Mouse (Mus musculus): ENCODE measurements around the gene Vps26c. TPM values are rescaled to one million over a fixed set of nuclear protein-coding genes. Genes with fewer than 3 reads are reported as not detected.

Gene Vps26c
- polyA plus RNA-seq, 1 experiment from 2014 or later = 42.3 TPM

DNA sequence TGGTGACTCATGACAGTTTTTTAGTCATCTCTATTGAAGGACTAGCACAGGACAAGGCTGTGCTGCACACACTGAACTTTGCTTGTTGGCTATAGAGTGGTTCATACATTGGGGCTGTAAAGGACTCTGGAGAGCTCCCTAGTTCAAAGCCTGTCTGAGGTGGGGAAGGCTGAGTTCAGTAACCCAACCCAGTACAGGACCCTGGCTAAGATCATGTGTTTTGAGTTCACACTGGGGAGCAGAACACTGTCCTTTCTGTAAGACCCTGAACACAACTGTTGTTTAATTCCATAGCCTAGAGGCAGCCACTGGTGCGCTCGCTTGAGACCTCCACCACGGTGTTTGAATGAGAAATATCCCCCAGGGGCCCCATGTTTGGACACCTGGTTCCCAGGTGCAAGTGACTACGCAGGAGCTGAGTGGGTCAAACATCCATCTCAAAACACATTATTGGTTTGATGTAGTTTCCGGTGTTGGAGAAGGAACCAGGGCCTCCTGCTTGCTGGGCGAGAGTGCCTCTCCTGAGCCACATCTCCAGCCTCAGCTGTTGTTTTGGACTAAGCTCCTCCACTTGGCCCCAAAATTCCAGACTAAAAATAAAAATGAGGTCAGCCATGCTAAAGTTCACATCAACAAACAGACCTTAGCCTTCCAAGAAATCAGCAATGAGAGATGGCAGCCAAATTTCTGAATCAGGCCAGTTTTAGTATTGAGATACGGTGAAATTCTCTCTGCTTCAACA, 10.0 kb upstream of the Vps26c start:
- Histone ChIP-seq H3K36me3 (ENCODE audit: insufficient read depth, low read length) (no peaks in the 10 kb centered on the region), H3K27me3 (ENCODE audit: insufficient read depth, low read length) (no peaks in the 10 kb centered on the region), H3K27ac (0 out of 2 replicates have a peak overlapping the region, but pooled peaks have one; percentile 47), H3K4me2 (ENCODE audit: low read length) (no peak overlapping the region), H3K4me3 (replicated peaks; ENCODE audit: low read depth, low read length) (no peak overlapping the region), H3K4me1 (replicated peaks; ENCODE audit: insufficient read depth, low read length) (0 out of 2 replicates have a peak, but pooled peaks cover 4% of the 10 kb centered on the region), H3K9me3 (replicated peaks; ENCODE audit: low read length) (no peaks in the 10 kb centered on the region), H3K9ac (ENCODE audit: low read depth, low read length) (no peak overlapping the region)
- DNase-seq (ENCODE audit: low spot score) = peak; percentile 58
- 48% methylated on average over 7 of the region's 7 CpGs for WGBS
- no peak for TF ChIP-seq CTCF (IDR thresholded peaks at IDR 0.05; ENCODE audit: low read depth)
- no peak for ATAC-seq (replicated peaks; ENCODE audit: low FRiP score, low read depth)

DNA sequence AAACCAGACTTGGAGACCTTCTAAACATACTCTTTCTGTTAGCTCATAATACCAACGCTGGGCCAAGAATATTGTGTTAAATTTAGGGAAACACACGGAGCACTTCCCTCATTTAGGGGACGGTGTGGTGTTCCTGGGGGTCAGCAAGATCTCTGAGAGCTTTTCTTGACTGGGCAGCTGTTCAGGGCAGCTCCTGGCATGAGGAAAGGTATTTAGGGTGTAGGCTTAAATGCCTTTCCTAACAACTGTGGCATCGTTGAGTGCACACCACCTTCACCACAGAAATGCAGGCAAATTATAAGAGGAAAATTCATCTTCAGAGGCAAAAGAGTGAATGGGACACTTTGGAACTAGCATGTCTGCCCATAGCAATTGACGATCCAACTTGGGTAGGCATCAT, 9.1 kb upstream of the Vps26c start:
- Histone ChIP-seq H3K9ac (ENCODE audit: low read depth, low read length) (no peak overlapping the region), H3K36me3 (ENCODE audit: insufficient read depth, low read length) (no peaks in the 10 kb centered on the region), H3K4me1 (replicated peaks; ENCODE audit: insufficient read depth, low read length) (0 out of 2 replicates have a peak, but pooled peaks cover 4% of the 10 kb centered on the region), H3K9me3 (replicated peaks; ENCODE audit: low read length) (no peaks in the 10 kb centered on the region), H3K27ac (no peak overlapping the region), H3K4me3 (replicated peaks; ENCODE audit: low read depth, low read length) (no peak overlapping the region), H3K27me3 (ENCODE audit: insufficient read depth, low read length) (no peaks in the 10 kb centered on the region), H3K4me2 (ENCODE audit: low read length) (no peak overlapping the region)
- no peak for TF ChIP-seq CTCF (IDR thresholded peaks at IDR 0.05; ENCODE audit: low read depth)
- ATAC-seq (replicated peaks; ENCODE audit: low FRiP score, low read depth) (no peak), DNase-seq (ENCODE audit: low spot score) (no peak)
- 89% methylated on average over 5 of the region's 5 CpGs for WGBS

DNA sequence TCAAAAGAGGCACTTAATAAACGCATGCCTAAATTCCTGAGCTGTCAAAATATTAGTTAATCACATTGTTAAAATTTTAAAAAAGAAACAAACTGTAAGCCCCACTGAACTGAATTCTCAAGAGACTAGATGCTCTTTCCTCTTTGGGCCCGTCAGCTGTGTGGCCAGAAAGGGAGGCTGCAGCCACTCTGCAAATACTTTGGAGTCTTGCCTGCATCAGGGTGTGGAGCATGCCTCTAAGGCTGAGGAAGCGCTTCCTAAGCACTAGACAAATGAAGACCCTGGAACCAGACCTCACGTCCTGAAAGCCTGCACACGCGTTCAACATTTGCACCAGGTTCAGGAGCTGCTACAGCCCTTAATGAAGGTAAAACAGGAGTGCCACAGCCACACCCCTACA, 7.0 kb upstream of the Vps26c start:
- Histone ChIP-seq H3K27ac (no peak overlapping the region), H3K4me1 (replicated peaks; ENCODE audit: insufficient read depth, low read length) (0 out of 2 replicates have a peak, but pooled peaks cover 4% of the 10 kb centered on the region), H3K27me3 (ENCODE audit: insufficient read depth, low read length) (no peaks in the 10 kb centered on the region), H3K4me2 (ENCODE audit: low read length) (no peak overlapping the region), H3K36me3 (ENCODE audit: insufficient read depth, low read length) (no peaks in the 10 kb centered on the region), H3K9me3 (replicated peaks; ENCODE audit: low read length) (no peaks in the 10 kb centered on the region), H3K4me3 (replicated peaks; ENCODE audit: low read depth, low read length) (no peak overlapping the region), H3K9ac (ENCODE audit: low read depth, low read length) (no peak overlapping the region)
- 59% methylated on average over 6 of the region's 6 CpGs for WGBS
- DNase-seq (ENCODE audit: low spot score) (peak; percentile 45), ATAC-seq (replicated peaks; ENCODE audit: low FRiP score, low read depth) (no peak)
- TF ChIP-seq CTCF (IDR thresholded peaks at IDR 0.05; ENCODE audit: low read depth) = no peak

DNA sequence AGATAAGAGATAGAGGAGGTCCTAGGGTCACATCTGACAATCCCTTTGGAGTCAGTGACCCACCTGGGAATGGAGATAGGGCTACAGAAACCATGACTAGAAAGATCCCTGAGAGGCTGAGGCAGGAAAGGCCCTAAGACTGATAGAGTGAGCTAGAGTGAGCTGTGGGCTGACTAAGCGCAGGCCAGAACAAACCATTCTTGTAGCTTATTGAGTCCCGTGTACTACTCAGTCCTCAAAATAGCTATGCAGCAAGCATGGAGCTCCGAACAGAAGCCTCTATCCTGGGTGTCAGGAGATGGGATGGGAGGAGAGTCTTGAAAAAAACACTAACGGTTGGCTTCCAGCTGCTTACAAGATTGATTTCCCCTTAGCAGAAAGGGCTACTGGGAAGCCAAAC, 4.6 kb upstream of the Vps26c start:
- Histone ChIP-seq H3K36me3 (ENCODE audit: insufficient read depth, low read length) (no peaks in the 10 kb centered on the region), H3K9ac (ENCODE audit: low read depth, low read length) (no peak overlapping the region), H3K9me3 (replicated peaks; ENCODE audit: low read length) (no peaks in the 10 kb centered on the region), H3K4me1 (replicated peaks; ENCODE audit: insufficient read depth, low read length) (0 out of 2 replicates have a peak, but pooled peaks cover 7% of the 10 kb centered on the region), H3K4me3 (replicated peaks; ENCODE audit: low read depth, low read length) (no peak overlapping the region), H3K4me2 (ENCODE audit: low read length) (no peak overlapping the region), H3K27me3 (ENCODE audit: insufficient read depth, low read length) (no peaks in the 10 kb centered on the region), H3K27ac (no peak overlapping the region)
- no peak for TF ChIP-seq CTCF (IDR thresholded peaks at IDR 0.05; ENCODE audit: low read depth)
- DNase-seq (ENCODE audit: low spot score) = no peak
- no peak for ATAC-seq (replicated peaks; ENCODE audit: low FRiP score, low read depth)
- WGBS = 78% methylated on average over 4 of the region's 4 CpGs

DNA sequence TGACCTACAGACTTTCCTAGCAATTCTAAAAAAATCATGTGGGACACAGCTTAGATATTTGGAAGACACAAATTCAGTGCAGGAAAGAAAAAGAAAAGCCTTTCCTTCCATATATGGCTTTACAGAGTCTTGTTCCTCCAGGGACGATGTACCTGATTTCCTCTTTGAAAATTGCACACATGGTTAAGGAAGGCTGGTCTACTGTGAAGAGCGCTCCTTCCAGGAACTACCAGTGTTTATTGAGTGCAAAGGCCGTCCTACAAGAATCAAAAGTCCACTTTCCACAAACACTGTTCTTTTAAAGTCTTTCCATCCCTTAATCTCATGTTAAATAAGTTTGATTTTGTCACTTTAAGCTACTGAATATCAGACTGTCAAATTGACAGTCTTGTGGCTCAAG, 916 bp upstream of the Vps26c start:
- Histone ChIP-seq H3K9me3 (replicated peaks; ENCODE audit: low read length) (no peaks in the 10 kb centered on the region), H3K4me2 (ENCODE audit: low read length) (peak overlapping the region; percentile 67), H3K4me1 (replicated peaks; ENCODE audit: insufficient read depth, low read length) (peaks cover 12% of the 10 kb centered on the region), H3K4me3 (replicated peaks; ENCODE audit: low read depth, low read length) (peak overlapping the region; percentile 79), H3K36me3 (ENCODE audit: insufficient read depth, low read length) (no peaks in the 10 kb centered on the region), H3K27ac (peak overlapping the region; percentile 98), H3K27me3 (ENCODE audit: insufficient read depth, low read length) (no peaks in the 10 kb centered on the region), H3K9ac (ENCODE audit: low read depth, low read length) (peak overlapping the region; percentile 81)
- ATAC-seq (replicated peaks; ENCODE audit: low FRiP score, low read depth) (no peak), DNase-seq (ENCODE audit: low spot score) (peak; percentile 27)
- WGBS = 27% methylated on average over 3 of the region's 3 CpGs
- no peak for TF ChIP-seq CTCF (IDR thresholded peaks at IDR 0.05; ENCODE audit: low read depth)

DNA sequence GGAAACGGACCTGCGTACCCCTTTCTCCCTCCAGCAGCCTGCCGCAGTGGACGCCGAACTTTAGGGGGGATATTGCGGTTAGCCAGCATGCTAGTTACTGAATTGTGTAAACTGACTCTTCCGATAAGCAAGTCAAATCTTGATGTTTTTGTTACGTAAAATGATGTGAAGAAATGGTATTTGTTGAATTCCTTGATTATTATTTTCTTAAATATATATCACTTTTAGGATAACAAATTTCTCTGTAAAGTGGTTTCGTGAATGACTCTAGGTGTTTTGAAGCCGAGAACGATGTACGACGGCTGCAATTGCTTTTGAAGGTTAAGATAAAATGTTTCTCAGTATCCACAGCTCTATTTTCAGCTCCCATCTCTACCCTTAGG, 513 bp upstream of the Vps26c start:
- Histone ChIP-seq H3K27ac (peak overlapping the region; percentile 98), H3K9me3 (replicated peaks; ENCODE audit: low read length) (no peaks in the 10 kb centered on the region), H3K4me1 (replicated peaks; ENCODE audit: insufficient read depth, low read length) (peaks cover 12% of the 10 kb centered on the region), H3K36me3 (ENCODE audit: insufficient read depth, low read length) (no peaks in the 10 kb centered on the region), H3K9ac (ENCODE audit: low read depth, low read length) (peak overlapping the region; percentile 81), H3K27me3 (ENCODE audit: insufficient read depth, low read length) (no peaks in the 10 kb centered on the region), H3K4me2 (ENCODE audit: low read length) (peak overlapping the region; percentile 67), H3K4me3 (replicated peaks; ENCODE audit: low read depth, low read length) (peak overlapping the region; percentile 79)
- TF ChIP-seq CTCF (IDR thresholded peaks at IDR 0.05; ENCODE audit: low read depth) = no peak
- peak; percentile 18 for DNase-seq (ENCODE audit: low spot score)
- WGBS = 3% methylated on average over 13 of the region's 13 CpGs
- ATAC-seq (replicated peaks; ENCODE audit: low FRiP score, low read depth) = no peak
